Mouse (Mus musculus): Measurements from ENCODE around the gene Trio.

Gene Trio

GRCm38 (mm10) chr15:27991892-27992593, 33.6 kb downstream of the Trio start:
- DNase-seq (ENCODE audit: low read depth, low spot score) = no peak

DNA sequence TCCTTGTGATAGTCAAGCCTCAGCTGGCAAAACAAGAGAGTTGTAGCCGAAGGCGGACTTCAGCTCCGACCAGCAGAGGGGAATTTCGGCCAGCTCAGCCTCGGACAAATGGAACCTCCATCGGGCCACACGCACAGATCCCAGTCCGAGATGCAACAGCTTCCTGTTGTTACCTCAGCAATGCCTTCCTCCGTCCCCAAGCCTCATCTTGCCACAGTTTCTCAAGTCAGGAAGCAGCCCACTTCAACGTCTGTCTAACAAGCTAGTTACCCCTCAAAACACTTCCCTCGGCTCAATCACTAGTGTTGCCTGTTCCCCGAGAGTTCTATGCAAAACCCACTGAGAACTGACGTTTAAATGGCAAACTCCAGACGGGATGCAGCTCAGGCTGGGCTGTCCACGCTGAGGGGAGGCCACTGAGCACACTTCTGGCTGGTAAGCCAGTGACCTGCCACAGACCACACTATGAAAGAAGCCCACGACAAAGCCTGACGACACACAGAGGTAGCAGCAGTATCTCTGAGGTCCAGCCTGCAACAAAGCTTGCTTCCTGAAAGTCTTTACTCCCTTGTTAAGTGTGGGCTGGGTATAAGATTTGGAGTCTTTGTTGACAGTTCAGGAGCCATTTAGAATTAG, 34.5 kb downstream of the Trio start:
- DNase-seq (ENCODE audit: low read depth, low spot score) = no peak

DNA sequence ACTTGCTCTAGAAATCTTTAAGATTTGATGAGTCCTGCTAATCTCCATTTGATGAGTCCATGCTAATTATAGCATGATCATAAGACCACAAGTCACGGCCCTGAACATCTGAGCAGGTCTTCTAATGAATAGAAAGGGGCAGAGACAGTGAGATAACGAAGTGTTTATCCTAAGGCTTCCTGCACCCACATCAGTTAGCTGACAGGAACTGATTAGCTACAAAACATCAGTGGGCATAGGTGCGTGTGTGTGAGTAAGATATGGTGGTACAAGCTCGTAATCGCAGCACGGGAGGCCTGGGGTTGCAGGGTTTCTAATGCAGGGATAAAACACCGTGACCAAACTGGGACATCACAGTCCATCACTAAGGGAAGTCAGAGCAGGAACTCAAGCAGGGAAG, 37.7 kb downstream of the Trio start:
- no peak for DNase-seq (ENCODE audit: low read depth, low spot score)

DNA sequence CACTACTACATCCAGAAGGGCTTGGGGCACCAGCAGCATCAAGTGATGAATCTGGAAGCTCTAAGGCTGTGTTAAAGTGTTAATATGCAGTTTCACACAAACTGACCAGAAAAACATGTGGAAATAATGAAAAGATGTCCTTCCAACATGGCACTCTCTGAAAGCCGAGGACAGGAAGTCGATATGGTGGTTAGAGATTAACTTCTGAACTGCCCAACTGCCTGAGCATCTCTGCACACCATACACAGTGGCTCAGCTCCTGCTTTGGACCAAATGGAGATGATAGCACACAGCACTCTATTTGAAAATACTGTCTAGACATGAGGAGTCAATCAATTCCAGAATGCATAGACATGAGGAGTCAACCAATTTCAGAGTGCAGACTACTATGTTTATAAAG, 40.8 kb downstream of the Trio start:
- DNase-seq (ENCODE audit: low read depth, low spot score) = no peak

DNA sequence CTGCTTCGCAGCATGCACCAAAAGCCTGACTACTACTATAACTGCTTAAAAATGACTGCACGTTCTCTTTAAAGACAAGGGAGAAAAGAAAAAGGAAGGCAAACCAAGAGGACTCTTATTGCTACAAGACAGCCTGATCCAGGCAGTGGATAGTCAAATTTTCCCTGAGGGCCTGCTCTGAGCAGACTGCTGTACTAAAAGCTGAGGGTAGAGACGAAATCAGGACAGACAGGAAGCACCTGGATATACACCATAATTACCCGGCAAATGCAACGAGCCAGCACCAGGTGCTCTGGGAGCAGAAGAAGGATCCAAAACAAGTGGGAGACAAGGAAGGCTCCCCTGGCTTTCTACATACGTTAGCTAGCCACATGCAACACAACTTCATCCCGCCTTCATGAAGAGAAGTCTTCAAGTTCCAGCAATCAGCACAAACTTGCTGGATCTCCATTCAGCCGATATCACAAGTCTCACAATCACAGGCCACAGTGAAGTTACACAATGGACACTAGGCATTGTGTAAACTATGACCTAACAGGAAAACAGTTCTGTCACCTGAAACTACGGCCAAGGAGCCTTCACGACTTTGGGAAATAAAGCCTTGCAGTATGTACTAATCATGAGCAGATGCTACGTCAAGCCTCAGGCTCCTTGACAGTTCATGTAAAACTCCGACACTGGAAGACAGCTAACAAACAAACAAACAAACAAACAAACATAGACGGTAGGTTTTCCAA, 43.7 kb downstream of the Trio start:
- DNase-seq (ENCODE audit: low read depth, low spot score) = no peak

- no peak for DNase-seq (ENCODE audit: low read depth, low spot score)
Measured at GRCm38 (mm10) chr15:27981258-27981657, 44.4 kb downstream of the Trio start.

DNA sequence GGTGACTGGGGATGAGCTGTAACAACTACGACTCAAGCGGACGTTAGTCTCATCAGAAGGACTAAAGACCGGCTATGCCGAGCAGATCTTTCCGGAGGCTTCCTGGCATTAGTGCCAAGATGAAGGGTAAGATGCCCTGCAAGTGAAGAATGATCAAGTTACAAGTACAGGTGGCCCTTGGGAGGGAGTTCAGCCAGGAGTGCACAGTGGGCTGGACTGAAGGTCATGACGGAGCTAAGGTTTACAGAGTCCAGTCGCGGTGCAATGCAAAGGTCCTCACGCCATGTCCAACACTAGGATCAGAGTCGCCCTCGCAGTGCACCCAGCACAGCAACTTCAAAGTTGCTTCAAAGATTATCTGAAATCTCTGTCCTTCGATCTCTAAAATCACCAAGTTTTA, 45.2 kb downstream of the Trio start:
- DNase-seq (ENCODE audit: low read depth, low spot score) = no peak

- no peak for DNase-seq (ENCODE audit: low read depth, low spot score)
Measured at GRCm38 (mm10) chr15:27976950-27977349, 48.7 kb downstream of the Trio start.

DNA sequence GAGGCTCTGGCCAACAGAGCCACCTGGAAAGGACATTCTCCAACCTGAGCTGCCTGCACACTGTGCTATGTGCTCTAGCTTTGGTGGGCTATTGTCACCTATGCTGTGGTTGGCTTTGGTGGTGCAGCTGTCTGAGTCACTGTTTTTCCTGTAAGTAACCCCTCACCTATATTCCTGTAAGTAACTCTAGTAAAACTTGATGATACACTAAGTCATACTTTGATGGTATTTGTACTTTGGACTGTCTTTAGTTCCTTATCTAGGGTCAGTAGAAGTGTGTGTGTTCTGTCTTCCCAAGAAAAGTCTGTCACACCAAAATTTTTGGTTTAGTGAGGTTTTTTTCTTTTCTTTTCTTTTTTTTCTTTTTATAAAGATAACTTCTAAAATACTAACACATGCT, 49.3 kb downstream of the Trio start:
- DNase-seq (ENCODE audit: low read depth, low spot score) = no peak

DNA sequence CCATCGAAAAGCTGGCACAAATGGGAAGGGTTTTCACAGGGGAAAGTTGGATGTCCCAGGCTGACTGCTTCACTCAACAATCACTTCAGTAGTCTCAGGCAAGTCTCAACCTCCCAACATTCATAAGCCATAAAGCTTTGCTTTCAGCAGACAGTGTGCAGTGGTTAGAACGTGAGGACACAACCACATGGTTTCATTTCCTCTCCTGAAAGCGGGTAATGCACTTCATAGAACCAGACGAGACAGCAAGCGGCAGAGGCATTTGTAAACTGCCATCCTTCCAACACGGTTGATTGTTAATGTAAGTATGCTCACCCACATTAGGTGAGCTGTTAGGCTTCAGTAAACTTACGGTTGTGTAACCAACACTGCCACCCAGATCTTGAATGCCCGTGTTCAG, 51.0 kb downstream of the Trio start:
- DNase-seq (ENCODE audit: low read depth, low spot score) = no peak

DNA sequence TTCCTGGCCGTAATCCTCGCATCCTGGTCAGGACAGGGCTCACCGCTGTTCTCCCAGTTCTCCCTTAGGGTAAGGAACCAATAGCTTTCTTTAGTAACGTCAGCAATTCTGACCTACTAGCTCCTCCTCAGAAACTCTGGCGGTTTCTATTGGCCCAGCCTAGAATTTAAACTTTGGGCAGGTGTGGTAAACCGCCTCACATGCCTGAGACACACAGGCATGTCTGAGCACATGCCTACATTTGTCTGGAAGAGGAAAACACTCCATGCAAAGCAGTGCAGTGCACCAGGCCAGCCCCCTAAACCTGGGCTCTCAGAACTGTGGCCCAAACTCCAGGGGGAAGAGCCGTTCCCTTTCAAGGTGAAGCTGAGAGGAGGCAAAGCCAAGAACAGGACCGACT, 57.5 kb downstream of the Trio start:
- no peak for DNase-seq (ENCODE audit: low read depth, low spot score)

DNA sequence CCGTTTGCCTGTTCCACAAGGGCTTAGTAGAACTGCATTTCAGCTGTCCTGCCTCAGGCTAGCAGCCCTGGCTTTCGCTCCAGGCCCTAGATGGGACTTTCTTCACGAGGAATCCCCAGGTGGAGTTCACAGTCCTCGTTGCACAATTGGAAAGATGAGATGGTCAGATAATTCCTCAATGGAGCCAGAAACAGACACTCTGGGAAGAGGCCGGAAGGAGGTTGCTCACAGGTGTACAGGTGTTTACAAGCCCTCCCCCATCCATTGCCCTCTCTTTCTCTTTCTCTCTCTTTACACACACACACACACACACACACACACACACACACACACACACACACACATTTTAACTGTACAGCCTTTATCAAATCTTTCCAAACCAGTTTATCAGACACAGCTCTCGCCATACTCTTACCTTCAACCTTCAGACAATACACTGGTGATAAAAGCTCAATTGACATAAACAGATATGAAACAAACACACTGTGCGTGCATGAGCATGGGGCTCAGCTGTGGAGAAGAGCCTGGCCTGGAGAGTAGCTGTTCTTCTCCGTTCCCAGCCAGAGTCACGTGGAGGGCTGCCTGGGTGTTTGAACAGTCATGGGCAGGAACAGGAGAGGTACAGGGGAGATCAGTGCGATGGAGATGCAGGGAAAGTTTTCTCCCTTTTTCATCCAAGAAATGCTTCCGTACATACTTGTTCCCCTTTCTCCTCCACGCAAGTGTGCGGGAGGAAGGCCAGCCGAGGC, 58.3 kb downstream of the Trio start:
- no peak for DNase-seq (ENCODE audit: low read depth, low spot score)

DNA sequence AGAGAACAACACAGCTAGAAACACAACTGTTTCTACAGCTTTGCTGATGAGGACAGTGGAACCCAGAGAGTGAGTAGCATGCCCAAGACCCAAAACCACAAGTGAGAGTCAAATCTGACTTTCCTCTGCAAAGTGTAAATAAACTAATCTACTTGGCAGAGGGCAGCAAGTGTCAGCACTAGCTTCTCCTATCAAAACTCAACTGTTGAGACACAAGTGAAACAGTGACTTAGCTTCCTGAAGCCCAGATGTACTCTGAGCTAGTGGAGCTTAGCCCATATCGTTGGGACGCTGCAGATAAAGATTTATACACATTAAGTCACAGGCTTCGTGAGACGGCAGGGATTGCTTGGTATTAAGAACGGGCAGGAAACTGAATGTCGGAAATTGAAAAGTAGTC, 60.8 kb downstream of the Trio start:
- DNase-seq (ENCODE audit: low read depth, low spot score) = no peak

DNA sequence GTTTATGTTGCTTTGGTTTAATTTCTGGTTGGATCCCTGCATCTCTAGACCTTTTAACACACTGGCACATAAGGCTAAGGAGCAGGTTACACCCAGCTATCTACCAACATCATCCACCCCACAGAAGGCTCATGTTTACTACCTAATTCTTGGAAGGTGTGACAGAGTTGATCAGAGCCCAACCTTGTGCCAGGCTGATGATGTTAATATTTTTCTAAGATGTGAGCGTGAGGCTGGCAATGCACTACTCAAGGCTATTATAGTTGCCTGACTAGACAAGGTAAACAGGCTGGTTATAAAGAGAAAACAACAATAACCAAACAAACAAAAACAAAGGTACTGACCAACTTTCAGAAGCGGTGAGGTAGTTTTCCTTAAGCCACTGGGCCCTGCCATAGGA, 62.1 kb downstream of the Trio start:
- no peak for DNase-seq (ENCODE audit: low read depth, low spot score)

DNA sequence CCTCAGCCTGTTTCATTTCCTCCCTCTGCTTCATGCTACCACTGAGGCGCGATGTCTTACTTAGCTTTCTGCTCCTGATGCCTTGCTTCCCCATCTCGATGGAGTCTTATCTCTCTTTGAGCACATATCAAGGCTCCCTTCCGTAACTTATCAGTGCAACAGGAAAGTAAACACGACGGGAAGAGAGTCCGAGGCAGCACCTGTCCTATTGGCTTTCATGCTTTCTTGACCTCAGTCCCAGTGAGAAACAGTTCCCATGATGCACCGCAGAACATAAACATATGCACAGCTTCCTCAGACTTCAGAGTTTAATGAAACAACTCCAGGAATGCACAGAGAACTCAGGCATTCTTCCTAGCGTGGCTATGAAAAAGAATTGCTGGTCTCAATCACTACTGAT, 65.0 kb downstream of the Trio start:
- DNase-seq (ENCODE audit: low read depth, low spot score) = no peak

- no peak for DNase-seq (ENCODE audit: low read depth, low spot score)
Measured at GRCm38 (mm10) chr15:27957867-27958266, 67.8 kb downstream of the Trio start.

- DNase-seq (ENCODE audit: low read depth, low spot score) = no peak
Measured at GRCm38 (mm10) chr15:27955614-27956013, 70.0 kb downstream of the Trio start.

DNA sequence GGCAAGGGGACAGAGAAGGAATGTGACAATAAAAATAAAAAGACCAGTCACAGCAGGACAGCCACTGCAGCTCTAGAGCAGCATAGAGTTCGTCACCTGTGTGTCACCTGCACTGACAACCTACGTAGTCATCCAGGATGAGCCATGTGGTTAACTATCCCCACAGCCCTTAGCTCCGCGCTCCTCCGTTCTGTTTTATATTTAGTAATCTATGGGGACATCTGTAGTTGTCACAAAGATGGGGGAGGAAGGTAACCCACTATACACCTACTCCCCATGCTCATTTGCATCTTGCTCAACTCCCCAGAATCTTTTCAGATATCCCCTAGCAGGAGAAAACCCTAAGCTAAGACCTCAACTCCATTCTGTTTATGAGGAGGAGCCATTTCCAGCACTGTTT, 71.3 kb downstream of the Trio start:
- DNase-seq (ENCODE audit: low read depth, low spot score) = no peak

GRCm38 (mm10) chr15:27953570-27953969, 72.1 kb downstream of the Trio start:
- DNase-seq (ENCODE audit: low read depth, low spot score) = no peak

GRCm38 (mm10) chr15:27951195-27951594, 74.5 kb downstream of the Trio start:
- no peak for DNase-seq (ENCODE audit: low read depth, low spot score)

DNA sequence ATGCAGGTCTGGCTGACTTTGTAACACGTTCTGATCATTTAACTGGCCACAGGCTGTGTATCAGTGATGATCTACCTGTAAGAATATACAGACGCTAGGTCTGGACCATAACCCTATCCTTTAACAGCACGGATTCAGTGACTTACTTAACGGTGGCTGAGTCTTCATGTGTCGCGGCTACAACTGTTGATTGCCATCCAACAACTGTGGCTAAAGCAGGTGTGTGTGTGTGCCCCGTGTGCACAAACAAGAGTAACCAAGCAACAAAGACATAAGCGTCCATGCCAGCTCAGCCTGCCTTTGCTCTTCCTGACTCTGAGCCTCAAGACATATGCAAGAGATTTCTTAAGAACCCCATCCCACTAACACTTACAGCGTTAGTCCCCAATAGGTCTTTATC, 76.5 kb downstream of the Trio start:
- no peak for DNase-seq (ENCODE audit: low read depth, low spot score)

DNA sequence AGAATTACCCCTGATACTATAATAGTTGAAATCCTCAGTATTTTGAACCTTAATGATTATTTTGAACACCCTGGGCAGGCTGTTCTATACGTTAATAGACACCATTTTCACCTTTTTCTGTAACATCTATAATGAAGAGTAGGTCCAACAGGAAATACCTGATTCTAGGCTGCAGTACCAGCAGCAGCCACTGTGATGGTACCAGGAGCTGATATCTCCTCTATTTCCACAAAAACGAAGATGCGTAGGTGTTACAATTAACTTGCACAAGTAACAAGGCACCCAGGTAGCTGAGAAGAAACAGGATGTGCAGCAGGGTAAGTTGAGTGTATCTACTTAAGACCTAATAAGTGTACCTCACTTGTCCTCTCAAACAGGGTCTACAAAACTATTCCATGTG, 77.8 kb downstream of the Trio start:
- no peak for DNase-seq (ENCODE audit: low read depth, low spot score)

Data from retina, postnatal 7 days (tissue).